Mouse (Mus musculus): ENCODE measurements at regions not wholly inside any gene's neighbourhood (a gene's known extent, or its start where the extent isn't known, plus 50 kb on each side); places are given as distances from the start of the nearest gene placed in this dataset.
"Not testable (repeated sequence)": the region's sequence is repeated elsewhere in the genome, so short reads cannot be mapped to it uniquely, and the experiment has no call there.

DNA sequence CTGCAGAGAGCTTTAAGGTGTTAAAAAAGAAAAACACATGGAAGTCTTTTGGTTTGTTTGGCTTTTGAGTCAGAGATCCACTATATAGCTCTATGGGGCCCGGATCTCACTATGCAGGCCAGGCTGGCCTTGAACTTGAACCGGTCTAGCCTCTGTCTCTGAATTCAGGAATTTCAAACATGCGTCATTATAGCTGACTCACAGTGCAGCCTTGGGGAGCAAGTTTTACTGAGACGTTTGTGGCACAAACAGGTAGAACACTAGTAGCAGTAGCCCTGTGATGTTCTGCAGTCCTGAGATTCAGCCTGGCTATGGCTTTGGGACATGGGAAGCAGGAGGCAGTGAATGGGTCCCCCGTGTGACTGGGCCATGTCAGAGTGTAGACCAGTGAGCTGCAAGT lies 57.5 kb upstream of the Spata13 start:
- no peak for DNase-seq
- intact Hi-C loops (cut with DNase I), result no loop called here

DNA sequence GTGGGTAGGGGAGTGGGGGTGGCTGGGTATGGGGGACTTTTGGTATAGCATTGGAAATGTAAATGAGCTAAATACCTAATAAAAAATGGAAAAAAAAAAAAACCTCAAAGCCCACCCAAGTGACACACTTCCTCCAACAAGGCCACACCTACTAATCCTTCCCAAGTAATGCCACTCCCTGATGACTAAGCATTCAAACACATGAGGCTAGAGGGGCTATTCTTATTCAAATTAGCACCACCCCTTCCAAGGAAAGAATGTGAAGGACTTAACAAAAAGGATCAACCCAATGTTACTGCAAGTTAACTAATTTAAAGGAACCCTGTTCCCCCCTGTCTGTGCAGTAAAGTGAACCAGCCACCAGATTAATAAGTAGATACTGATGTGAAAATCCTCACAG lies 53.7 kb upstream of the Spata13 start:
- DNase-seq; intact Hi-C loops (cut with DNase I): not testable (repeated sequence)
